Mouse (Mus musculus): ENCODE results near the gene Gm12830. TPM values are rescaled to one million over a fixed set of nuclear protein-coding genes. Genes with fewer than 3 reads are reported as not detected.

The Gm12830 gene
- total RNA-seq, 2 experiments from 2014 or later: not detected

Other genes with a start within 250 kb of the Gm12830 start
- under 1 TPM; 0.48 to 0.57 TPM for gene Foxd2, start 87.2 kb downstream of the Gm12830 start, total RNA-seq (2021)
- not detected for gene Foxe3, start 104.3 kb downstream of the Gm12830 start, total RNA-seq (2021)
- 10 to 100 TPM; 81.5 to 91.3 TPM for gene Cmpk1, start 165.5 kb downstream of the Gm12830 start, total RNA-seq (2021)
- under 1 TPM; 0.41 to 0.60 TPM for gene Stil, start 178.4 kb downstream of the Gm12830 start, total RNA-seq (2021)
- 1 to 10 TPM; 1.2 to 1.5 TPM for gene Tal1, start 234.7 kb downstream of the Gm12830 start, total RNA-seq (2021)